In genomic region chr4:142196626-142197025, GRCm38 (mm10) we compare ENCODE assay signal across 11 mouse cellular contexts. TPM values are rescaled to one million over a fixed set of nuclear protein-coding genes. Genes with fewer than 3 reads are reported as not detected.
DNase-seq lines count a peak whose midpoint lies in the region; ATAC-seq and TF ChIP-seq lines count a peak whose summit lies in the region.
"Had no signal": no experiment of that assay in that cellular context is flagged by ENCODE, and none has a peak within 500 bp of the region (broad histone marks: within the 10 kb centered on the region; RNA-seq: fewer than 3 reads in every experiment).

No protein-coding gene starts in this region.

- H3K9me3 ChIP-seq in kidney, embryonic 14.5 days (ENCODE audit: control insufficient read depth, low read length): no peaks in the 10 kb centered on the region
- H3K9me3 ChIP-seq in embryonic facial prominence, embryonic 10.5 days: peaks cover 4% of the 10 kb centered on the region; the same call in 1 of the 2 replicates

- H3K9ac ChIP-seq in kidney, embryonic 14.5 days (ENCODE audit: low read depth, low read length): no peak overlapping the region
- H3K9ac ChIP-seq: embryonic facial prominence, embryonic 12.5 days had no signal

- no peak for ATAC-seq in kidney, embryonic 14.5 days (ENCODE audit: low FRiP score, low TSS enrichment)

- no peak overlapping the region for H3K4me3 ChIP-seq in kidney, adult 2 months (ENCODE audit: insufficient read depth, low read depth, low read length)
- H3K4me3 ChIP-seq in kidney, embryonic 14.5 days (ENCODE audit: low read length): no peak overlapping the region
- no peak overlapping the region for H3K4me3 ChIP-seq in embryonic facial prominence, embryonic 10.5 days
- H3K4me3 ChIP-seq: embryonic facial prominence, embryonic 12.5 days had no signal

- peak overlapping the region; percentile 88 for H3K27ac ChIP-seq in kidney, adult 2 months (ENCODE audit: insufficient read depth, low read depth, low read length)
- no peak overlapping the region for H3K27ac ChIP-seq in kidney, embryonic 14.5 days (ENCODE audit: low read depth, low read length)
- H3K27ac ChIP-seq in embryonic facial prominence, embryonic 10.5 days (replicated peaks): no peak overlapping the region
- H3K27ac ChIP-seq: embryonic facial prominence, embryonic 12.5 days; macrophage had no signal

- no peak overlapping the region for H3K4me2 ChIP-seq in kidney, embryonic 14.5 days (replicated peaks; ENCODE audit: low read depth, low read length)
- H3K4me2 ChIP-seq: embryonic facial prominence, embryonic 12.5 days had no signal

- peak; percentile 55; the same call in 1 of the 2 replicates for TF ChIP-seq CTCF in kidney, adult 2 months (conservative IDR thresholded peaks at IDR 0.05; ENCODE audit: insufficient read depth, insufficient read length, low read depth, low read length)

- DNase-seq in kidney, adult 2 months: peak; percentile 93
- DNase-seq in ES-CJ7 (ENCODE audit: low read depth, low spot score) (peak; percentile 36), ZHBTc4 (ENCODE audit: low read depth, low spot score) (peak; percentile 64)
- peak; percentile 87 to 91 for DNase-seq in kidney, postnatal 36 days
- no peak for DNase-seq in embryonic facial prominence, embryonic 10.5 days (ENCODE audit: low spot score)
- no peak for DNase-seq in cerebellum, adult 11 months
- DNase-seq: heart, postnatal 10 days; layer of hippocampus, postnatal 36 days had no signal

- no peaks in the 10 kb centered on the region for H3K27me3 ChIP-seq in kidney, adult 2 months (replicated peaks; ENCODE audit: control insufficient read depth, insufficient read depth, low read length)
- no peaks in the 10 kb centered on the region for H3K27me3 ChIP-seq in kidney, embryonic 14.5 days (ENCODE audit: control insufficient read depth, insufficient read depth, low read length)
- H3K27me3 ChIP-seq in embryonic facial prominence, embryonic 10.5 days (replicated peaks; ENCODE audit: low read depth, poor library complexity, severe bottlenecking): no peaks in the 10 kb centered on the region
- H3K27me3 ChIP-seq: embryonic facial prominence, embryonic 12.5 days had no signal

- TF ChIP-seq POLR2A in kidney, adult 2 months (IDR thresholded peaks at IDR 0.05; ENCODE audit: low read depth, low read length): no peak

- no peaks in the 10 kb centered on the region; the same call in 1 of the 2 replicates for H3K36me3 ChIP-seq in kidney, adult 2 months (ENCODE audit: control insufficient read depth, insufficient read depth, low read length)
- H3K36me3 ChIP-seq in kidney, embryonic 14.5 days (ENCODE audit: control insufficient read depth, insufficient read depth, low read length): no peaks in the 10 kb centered on the region
- peaks cover 28% of the 10 kb centered on the region for H3K36me3 ChIP-seq in embryonic facial prominence, embryonic 10.5 days (replicated peaks)
- H3K36me3 ChIP-seq: embryonic facial prominence, embryonic 12.5 days had no signal

- 12% methylated on average over 6 of the region's 6 CpGs for WGBS in kidney, adult 2 months
- WGBS in kidney, embryonic 14.5 days: 52% methylated on average over 6 of the region's 6 CpGs
- WGBS in embryonic facial prominence, embryonic 10.5 days: 74% methylated on average over 6 of the region's 6 CpGs

- peaks cover 51% of the 10 kb centered on the region for H3K4me1 ChIP-seq in kidney, adult 2 months (ENCODE audit: control insufficient read depth, insufficient read depth, low read length)
- H3K4me1 ChIP-seq in kidney, embryonic 14.5 days (ENCODE audit: control insufficient read depth, insufficient read depth, low read length): peaks cover 8% of the 10 kb centered on the region; the same call in 1 of the 2 replicates
- peaks cover 12% of the 10 kb centered on the region for H3K4me1 ChIP-seq in embryonic facial prominence, embryonic 10.5 days
- H3K4me1 ChIP-seq: embryonic facial prominence, embryonic 12.5 days had no signal

RNA-seq across cellular contexts. Expression of gene Kazn, which starts 42.6 kb away (rescaled TPM):
- polyA plus RNA-seq in kidney, adult 2 months (2012; rRNA removed): 76.1 and 80.8 TPM in 2 replicates
- 11.3 and 12.9 TPM in 2 replicates for polyA plus RNA-seq in kidney, embryonic 14.5 days (2014; fragmentation: Nextera tagmentation; extraction: Ambion mirVana)
- 13.3 and 13.8 TPM in 2 replicates for polyA plus RNA-seq in embryonic facial prominence, embryonic 10.5 days (2016; fragmentation: Nextera tagmentation; extraction: Ambion mirVana)
- polyA plus RNA-seq: macrophage had no signal

Comparison
In these comparisons a context has a peak if more than half of its experiments do, and no peak if none do; other contexts are left out.
1. DNase-seq: peak in kidney, adult 2 months (single experiment), ES-CJ7 (single experiment), ZHBTc4 (single experiment) and kidney, postnatal 36 days (2 of 2); none in embryonic facial prominence, embryonic 10.5 days (single experiment) and cerebellum, adult 11 months (single experiment).